Mouse (Mus musculus) left cerebral cortex, postnatal 14 days (tissue): ENCODE results near the gene Prg4. TPM values are rescaled to one million over a fixed set of nuclear protein-coding genes. Genes with fewer than 3 reads are reported as not detected.

Experiments used
- DNase-seq, 2 experiments: peaks; one replicate each; pipeline ENCODE4 v3.0.0; 2021 to 2022; ENCODE audit warnings: low spot score in 2 of 2, mixed read lengths in 1 of 2
- intact Hi-C: fragments of 180-260 bp; cut with DNase I; formaldehyde crosslinking; loops from one replicate; pipeline ENCODE4 v1.15.1; 2025
- total RNA-seq, 2 experiments: library from RNA; stranded (reverse); gene quantifications; 2 replicates each; pipeline ENCODE4 v1.2.3; 2021

Gene Prg4
- total RNA-seq, 2 experiments from 2014 or later: 2.8 to 3.3 TPM

GRCm38 (mm10) chr1:150418426-150418825 lies 47.5 kb downstream of the Prg4 start:
- intact Hi-C loops: no loop called here

GRCm38 (mm10) chr1:150416006-150416405 lies 50.0 kb downstream of the Prg4 start:
- intact Hi-C loops: no loop called here
- no peak for DNase-seq

More at GRCm38 (mm10) chr1:150418426-150418825, 47.5 kb downstream of the Prg4 start:
- DNase-seq: no peak

- intact Hi-C loops: loop anchor here (5.0 kb wide), 1 partner anchor 37 kb away; no protein-coding TSS in a partner anchor
- DNase-seq: no peak
These were observed 56.0 kb downstream of the Prg4 start for GRCm38 (mm10) chr1:150409996-150410395.

GRCm38 (mm10) chr1:150407285-150407684 lies 58.7 kb downstream of the Prg4 start:
- DNase-seq: no peak
- intact Hi-C loops: no loop called here

- intact Hi-C loops: loop anchor here (5.0 kb wide), 1 partner anchor 33 kb away; no protein-coding TSS in a partner anchor
These were observed 61.4 kb downstream of the Prg4 start for GRCm38 (mm10) chr1:150404555-150404954.

GRCm38 (mm10) chr1:150403914-150404313 lies 62.1 kb downstream of the Prg4 start:
- intact Hi-C loops: loop anchor here (5.0 kb wide), 1 partner anchor 33 kb away; no protein-coding TSS in a partner anchor
- no peak for DNase-seq

More at GRCm38 (mm10) chr1:150404555-150404954, 61.4 kb downstream of the Prg4 start:
- DNase-seq: no peak

Other genes starting within 250 kb of the Prg4 start
- gene Pdc, start 146.7 kb downstream of the Prg4 start, total RNA-seq: not detected
- 100 to 1,000 TPM in 1 of 2 experiments, 10 to 100 TPM in 1; 92.9 to 100 TPM for gene Tpr, start 73.3 kb downstream of the Prg4 start, total RNA-seq
- gene Odr4, start 73.1 kb downstream of the Prg4 start, total RNA-seq: 10 to 100 TPM; 36.2 to 46.1 TPM